Mouse (Mus musculus) adrenal gland, adult 2 months (tissue): ENCODE measurements around the gene Wdr72. TPM values are rescaled to one million over a fixed set of nuclear protein-coding genes. Genes with fewer than 3 reads are reported as not detected.

Source experiments
- DNase-seq: peaks from one replicate; pipeline ENCODE4 v3.0.0; 2021
- long read RNA-seq: library from polyadenylated mRNA; stranded (forward); transcript quantifications from one replicate; pipeline ENCODE4 v2.0.0, GENCODE M21; 2021
- polyA plus RNA-seq: library from polyadenylated mRNA; depleted of rRNA; stranded (reverse); fragments of >200 nt; gene quantifications from 2 replicates; pipeline ENCODE4 v1.2.3, GENCODE M21; 2012; rRNA removed
- total RNA-seq, 2 experiments: library from RNA; stranded (reverse); gene quantifications; 2 replicates each; pipeline ENCODE4 v1.2.3; 2021

Wdr72 gene
- total RNA-seq (not detected), polyA plus RNA-seq (not detected in 2 replicates)
- long read RNA-seq, result 0 reads

GRCm38 (mm10) chr9:74109761-74110460 is at the start of gene Wdr72:
TSS of gene Wdr72 (plus strand) at chr9:74110356.
- DNase-seq, result no peak

GRCm38 (mm10) chr9:74066278-74066677 is 43.9 kb upstream of the Wdr72 start:
- DNase-seq, result peak; percentile 10

GRCm38 (mm10) chr9:74066766-74067165 is 43.4 kb upstream of the Wdr72 start:
- no peak for DNase-seq

- DNase-seq, result no peak
These were observed 34.2 kb upstream of the Wdr72 start for GRCm38 (mm10) chr9:74075958-74076357.

GRCm38 (mm10) chr9:74078458-74078857 is 31.7 kb upstream of the Wdr72 start:
- no peak for DNase-seq

- DNase-seq, result no peak
These were observed 29.9 kb upstream of the Wdr72 start for GRCm38 (mm10) chr9:74080241-74080640.

GRCm38 (mm10) chr9:74101591-74101990 is 8.6 kb upstream of the Wdr72 start:
- DNase-seq, result no peak

- no peak for DNase-seq
These were observed 7.5 kb upstream of the Wdr72 start for GRCm38 (mm10) chr9:74102615-74103014.

GRCm38 (mm10) chr9:74110461-74110816 is 283 bp downstream of the Wdr72 start:
- DNase-seq, result no peak

- no peak for DNase-seq
These were observed 2.4 kb downstream of the Wdr72 start for GRCm38 (mm10) chr9:74112526-74112925.

GRCm38 (mm10) chr9:74126222-74126621 is 16.1 kb downstream of the Wdr72 start:
- DNase-seq, result no peak

GRCm38 (mm10) chr9:74134010-74134409 is 23.9 kb downstream of the Wdr72 start:
- no peak for DNase-seq

- peak; percentile 41 for DNase-seq
These were observed 31.7 kb downstream of the Wdr72 start for GRCm38 (mm10) chr9:74141864-74142263.

GRCm38 (mm10) chr9:74142705-74143104 is 32.5 kb downstream of the Wdr72 start:
- no peak for DNase-seq

- no peak for DNase-seq
These were observed 35.0 kb downstream of the Wdr72 start for GRCm38 (mm10) chr9:74145203-74145602.

GRCm38 (mm10) chr9:74148306-74148705 is 38.1 kb downstream of the Wdr72 start:
- no peak for DNase-seq

- DNase-seq, result no peak
These were observed 50.3 kb downstream of the Wdr72 start for GRCm38 (mm10) chr9:74160361-74160933.

GRCm38 (mm10) chr9:74165697-74166096 is 55.5 kb downstream of the Wdr72 start:
- no peak for DNase-seq

GRCm38 (mm10) chr9:74169904-74170303 is 59.7 kb downstream of the Wdr72 start:
- no peak for DNase-seq

- no peak for DNase-seq
These were observed 76.7 kb downstream of the Wdr72 start for GRCm38 (mm10) chr9:74186748-74187400.

GRCm38 (mm10) chr9:74187401-74188029 is 77.4 kb downstream of the Wdr72 start:
- no peak for DNase-seq

GRCm38 (mm10) chr9:74194898-74195297 is 84.7 kb downstream of the Wdr72 start:
- DNase-seq, result no peak

GRCm38 (mm10) chr9:74228272-74228671 is 118.1 kb downstream of the Wdr72 start:
- no peak for DNase-seq
